Mouse (Mus musculus): Measurements from ENCODE around the gene Dnajc9. TPM values are rescaled to one million over a fixed set of nuclear protein-coding genes. Genes with fewer than 3 reads are reported as not detected.
A peak's percentile ranks its signal among the peaks of the same experiment; 100 is the strongest.

Dnajc9 gene
- total RNA-seq, 2 experiments from 2014 or later, result 24.7 to 25.1 TPM

- DNase-seq (ENCODE audit: low spot score in 2 of 2), result no peak
- intact Hi-C loops (cut with DNase I), result no loop called here
Measured at GRCm38 (mm10) chr14:20371854-20372253, 16.9 kb downstream of the Dnajc9 start.

- intact Hi-C loops (cut with DNase I), result no loop called here
- no peak for DNase-seq (ENCODE audit: low spot score in 2 of 2)
Measured at GRCm38 (mm10) chr14:20370798-20371197, 17.9 kb downstream of the Dnajc9 start.

GRCm38 (mm10) chr14:20368271-20368670 is 20.4 kb downstream of the Dnajc9 start:
- DNase-seq (ENCODE audit: low spot score in 2 of 2), result no peak
- intact Hi-C loops (cut with DNase I), result no loop called here

- no peak for DNase-seq (ENCODE audit: low spot score in 2 of 2)
- intact Hi-C loops (cut with DNase I), result no loop called here
Measured at GRCm38 (mm10) chr14:20363230-20363629, 25.5 kb downstream of the Dnajc9 start.

- intact Hi-C loops (cut with DNase I), result no loop called here
Measured at GRCm38 (mm10) chr14:20347991-20348541, 40.6 kb downstream of the Dnajc9 start, which contains the start of the genes Ecd and Fam149b. TSS of gene Ecd (minus strand) at chr14:20348121. TSS of gene Fam149b (plus strand) at chr14:20348162.

GRCm38 (mm10) chr14:20347441-20347990 is 41.2 kb downstream of the Dnajc9 start:
- intact Hi-C loops (cut with DNase I), result no loop called here
- DNase-seq (ENCODE audit: low spot score in 2 of 2), result no peak

More at GRCm38 (mm10) chr14:20347991-20348541, 40.6 kb downstream of the Dnajc9 start, which contains the start of the genes Ecd and Fam149b:
- DNase-seq (ENCODE audit: low spot score in 2 of 2), result peak; percentile 91 to 92

GRCm38 (mm10) chr14:20345885-20346284 is 42.8 kb downstream of the Dnajc9 start:
- DNase-seq (ENCODE audit: low spot score in 2 of 2), result no peak

GRCm38 (mm10) chr14:20340866-20341265 is 47.8 kb downstream of the Dnajc9 start:
- intact Hi-C loops (cut with DNase I), result no loop called here
- no peak for DNase-seq (ENCODE audit: low spot score in 2 of 2)

More at GRCm38 (mm10) chr14:20345885-20346284, 42.8 kb downstream of the Dnajc9 start:
- intact Hi-C loops (cut with DNase I), result no loop called here

- no peak for DNase-seq (ENCODE audit: low spot score in 2 of 2)
- intact Hi-C loops (cut with DNase I), result no loop called here
Measured at GRCm38 (mm10) chr14:20340149-20340548, 48.6 kb downstream of the Dnajc9 start.

GRCm38 (mm10) chr14:20339415-20339814 is 49.3 kb downstream of the Dnajc9 start:
- intact Hi-C loops (cut with DNase I), result no loop called here
- DNase-seq (ENCODE audit: low spot score in 2 of 2), result no peak

Other genes starting within 250 kb of the Dnajc9 start
- under 1 TPM; 0.41 to 0.47 TPM for gene Kcnk5, start 207.1 kb downstream of the Dnajc9 start, total RNA-seq (2021)
- gene Kcnk16, start 119.7 kb downstream of the Dnajc9 start, total RNA-seq (2021), result not detected
- gene Nudt13, start 94.2 kb downstream of the Dnajc9 start, total RNA-seq (2021), result 10 to 100 TPM; 17.4 to 19.5 TPM
- 10 to 100 TPM; 37.1 to 41.9 TPM for gene Ecd, start 40.8 kb downstream of the Dnajc9 start, total RNA-seq (2021)
- 10 to 100 TPM; 46.1 to 56.2 TPM for gene Fam149b, start 40.7 kb downstream of the Dnajc9 start, total RNA-seq (2021)
- gene Mrps16, start 4.7 kb upstream of the Dnajc9 start, total RNA-seq (2021), result 10 to 100 TPM; 31.7 to 31.9 TPM
- 1 to 10 TPM in 1 of 2 experiments, under 1 TPM in 1; 0.57 to 2.6 TPM for gene Cfap70, start 63.3 kb upstream of the Dnajc9 start, total RNA-seq (2021)
- 10 to 100 TPM; 61.6 to 69.9 TPM for gene Anxa7, start 91.2 kb upstream of the Dnajc9 start, total RNA-seq (2021)
- gene Mss51, start 108.0 kb upstream of the Dnajc9 start, total RNA-seq (2021), result 1 to 10 TPM in 1 of 2 experiments, under 1 TPM in 1; 0.44 to 1.1 TPM
- gene Ppp3cb, start 157.7 kb upstream of the Dnajc9 start, total RNA-seq (2021), result 100 to 1,000 TPM; 270 to 289 TPM

Data from left cerebral cortex, postnatal 36 days (tissue).